Mouse (Mus musculus): ENCODE results near the gene Setd3.
A peak's percentile ranks its signal among the peaks of the same experiment; 100 is the strongest.
"Not testable (repeated sequence)": the region's sequence is repeated elsewhere in the genome, so short reads cannot be mapped to it uniquely, and the experiment has no call there.

The Setd3 gene

DNA sequence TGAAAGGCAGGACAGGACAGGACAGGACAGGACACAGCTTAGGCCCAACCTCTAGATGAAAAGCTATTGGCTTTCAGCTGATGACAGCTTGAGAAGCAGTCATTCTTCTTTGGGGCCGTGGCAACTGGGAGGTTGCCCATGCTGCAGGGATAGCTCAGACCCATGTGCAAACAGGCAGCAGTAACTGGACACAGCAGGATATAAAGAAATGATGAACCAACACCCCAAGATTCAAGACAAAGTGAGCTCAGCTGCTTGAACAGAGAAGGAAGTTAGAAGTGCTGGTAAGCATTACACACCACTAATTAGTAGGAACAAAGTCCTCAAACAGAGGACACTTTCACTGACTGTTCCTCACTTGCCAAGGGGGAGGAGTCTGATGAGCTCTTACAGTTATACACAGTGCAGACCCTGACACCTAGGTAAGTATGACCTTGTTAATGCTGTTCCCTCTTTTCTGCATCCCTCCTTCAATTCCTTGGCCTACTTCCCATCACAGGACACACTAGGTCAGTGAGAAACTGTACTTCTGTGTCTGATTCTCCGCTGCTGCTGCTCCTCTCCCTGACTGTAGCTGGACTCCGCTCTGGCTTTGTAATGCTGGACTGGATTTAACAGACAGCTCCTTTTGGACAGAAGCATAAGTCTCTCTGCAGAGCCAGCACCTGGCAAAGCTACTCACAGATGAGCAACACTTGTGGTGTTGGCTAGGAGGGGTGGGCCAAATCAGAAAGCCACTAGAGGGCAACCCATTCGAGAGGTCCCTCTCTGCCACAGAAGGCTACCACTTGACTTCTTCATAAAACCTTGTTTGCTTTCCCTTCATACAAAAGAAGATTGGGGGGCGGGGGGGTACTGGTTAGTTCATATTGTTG, 35.3 kb downstream of the Setd3 start:
- DNase-seq (ENCODE audit: low spot score): no peak

DNA sequence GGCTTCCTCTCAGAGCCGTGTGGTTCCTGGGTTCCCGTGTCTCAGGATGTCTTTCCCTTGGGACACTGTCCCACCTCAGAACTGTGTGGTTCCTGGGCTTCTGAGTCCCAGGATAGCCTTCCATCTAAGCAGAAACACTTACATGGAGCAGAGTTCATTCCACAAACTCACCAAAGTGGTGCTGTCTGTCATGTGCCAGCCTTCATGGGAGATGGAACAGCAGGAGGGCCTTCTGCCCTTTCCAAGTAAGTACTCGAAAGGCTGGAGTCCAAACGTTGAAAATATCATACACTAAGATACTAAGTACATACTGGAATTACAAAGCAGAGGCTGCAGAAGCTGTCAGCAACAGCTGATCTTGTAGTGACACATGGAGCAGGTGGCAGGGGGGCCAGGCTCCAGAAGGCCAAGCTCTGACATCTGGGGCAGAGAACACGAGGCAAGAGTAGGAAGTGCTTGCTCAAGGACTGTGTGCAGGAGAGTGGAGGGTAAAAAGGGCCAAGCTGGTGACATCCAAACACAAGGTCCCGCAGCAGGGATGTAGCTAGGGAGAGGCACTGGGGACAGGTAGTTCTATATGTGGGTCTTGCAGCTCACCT, 43.4 kb downstream of the Setd3 start:
- no peak for DNase-seq (ENCODE audit: low spot score)

DNA sequence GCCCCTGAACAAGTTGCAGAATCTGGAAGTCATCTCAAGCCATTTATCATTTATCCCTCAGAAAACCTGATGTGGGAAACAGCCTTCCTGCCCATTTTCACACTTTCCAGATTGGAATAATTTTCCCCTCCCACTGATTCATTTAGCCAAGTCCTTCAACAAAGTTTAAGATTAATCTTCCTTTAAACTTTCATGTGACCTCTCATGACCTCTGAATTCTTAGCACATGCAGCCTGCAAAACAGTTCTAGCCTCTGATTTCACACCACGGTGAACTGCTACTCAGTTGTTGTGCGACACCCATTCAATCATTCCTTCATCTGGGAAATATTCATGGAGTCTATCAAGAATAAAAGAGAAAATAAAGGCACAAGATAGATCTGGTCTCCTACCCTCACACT, 45.9 kb downstream of the Setd3 start:
- no peak for DNase-seq (ENCODE audit: low spot score)

DNA sequence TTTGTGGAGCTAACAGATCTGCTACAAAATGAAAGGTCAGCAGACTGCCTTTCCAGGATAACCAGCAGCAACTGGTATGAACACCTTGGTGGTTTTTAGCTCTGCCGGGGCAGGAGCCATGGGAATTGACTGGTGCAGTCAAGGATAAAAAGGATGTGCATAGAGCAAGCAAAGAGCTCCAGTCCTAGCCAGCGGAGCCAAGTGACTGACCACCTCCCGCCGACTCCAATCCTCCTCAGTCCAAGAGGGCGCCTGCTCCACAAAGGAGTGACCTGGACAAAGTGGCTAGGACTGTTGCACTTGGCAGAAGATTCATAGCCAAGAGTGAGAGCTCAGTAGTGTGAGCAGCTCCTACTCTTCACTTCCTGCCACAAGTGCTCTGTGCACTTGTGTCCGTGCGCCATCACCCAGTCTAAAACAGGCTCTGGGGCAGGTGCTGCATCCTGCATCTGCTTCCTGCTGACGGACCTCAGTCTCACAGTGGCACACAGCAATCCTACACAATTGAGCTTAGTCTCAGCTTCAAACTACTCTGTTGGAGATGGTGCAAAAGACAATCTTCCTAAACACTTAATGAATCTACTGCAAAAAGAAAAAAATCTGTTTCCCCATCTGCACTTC, 46.6 kb downstream of the Setd3 start:
- DNase-seq (ENCODE audit: low spot score): no peak

DNA sequence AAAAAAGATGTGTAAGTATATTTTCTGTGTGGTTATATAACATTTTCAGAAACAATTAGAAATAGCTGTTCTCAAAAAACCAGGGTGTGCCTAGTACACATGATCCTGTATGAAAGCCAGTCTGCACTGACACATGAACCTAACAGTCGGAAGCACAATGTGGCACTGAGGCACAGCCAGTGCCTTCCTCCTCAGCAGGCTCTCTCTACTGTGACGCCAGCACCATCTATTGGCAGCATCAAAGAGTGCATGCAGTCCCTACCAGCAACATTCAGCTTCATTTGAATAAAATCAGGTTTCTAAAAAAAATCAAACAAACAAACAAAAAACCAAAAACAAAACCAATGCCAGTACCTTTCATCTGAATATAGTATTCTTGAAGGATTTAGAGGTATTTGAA, 57.8 kb downstream of the Setd3 start:
- DNase-seq (ENCODE audit: low spot score): no peak

DNA sequence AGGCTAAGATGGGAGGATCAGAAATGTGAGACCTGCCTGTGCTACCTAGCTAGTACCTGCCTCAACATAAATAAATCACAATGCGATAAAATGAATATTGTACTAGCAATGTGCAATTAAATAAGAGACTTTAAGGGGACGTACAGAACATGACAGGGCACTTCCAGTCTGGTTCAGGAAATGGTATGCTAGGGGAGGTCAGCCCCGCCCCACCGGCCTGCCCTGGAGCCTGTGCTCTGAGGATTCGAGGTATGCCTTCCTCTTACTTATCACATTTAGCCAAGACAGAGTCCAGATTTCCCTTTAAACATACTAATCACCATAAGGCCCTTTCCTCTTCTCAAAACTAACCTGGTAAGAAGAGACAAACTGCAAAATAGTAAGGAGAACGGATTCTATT, 58.7 kb downstream of the Setd3 start:
- no peak for DNase-seq (ENCODE audit: low spot score)

DNA sequence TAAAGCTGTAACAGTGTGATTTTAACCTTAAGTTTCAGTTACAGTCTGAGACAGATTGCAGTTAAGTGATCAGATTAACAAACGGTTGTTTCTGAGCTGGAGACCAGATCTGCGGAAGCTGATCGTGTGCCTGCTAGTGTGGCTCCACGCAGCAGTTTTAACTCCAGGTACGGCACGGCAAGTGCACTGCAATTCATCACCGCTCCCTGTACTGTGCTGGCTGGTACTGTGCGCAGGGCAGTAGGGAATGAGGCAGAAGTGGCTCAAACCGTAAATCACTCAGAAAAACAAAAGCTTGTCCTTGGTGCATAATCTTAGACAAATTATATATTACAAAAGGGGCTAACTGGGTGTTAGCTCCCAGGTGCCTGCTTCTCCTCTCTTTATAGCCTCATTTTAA, 59.2 kb downstream of the Setd3 start:
- DNase-seq (ENCODE audit: low spot score): no peak

DNA sequence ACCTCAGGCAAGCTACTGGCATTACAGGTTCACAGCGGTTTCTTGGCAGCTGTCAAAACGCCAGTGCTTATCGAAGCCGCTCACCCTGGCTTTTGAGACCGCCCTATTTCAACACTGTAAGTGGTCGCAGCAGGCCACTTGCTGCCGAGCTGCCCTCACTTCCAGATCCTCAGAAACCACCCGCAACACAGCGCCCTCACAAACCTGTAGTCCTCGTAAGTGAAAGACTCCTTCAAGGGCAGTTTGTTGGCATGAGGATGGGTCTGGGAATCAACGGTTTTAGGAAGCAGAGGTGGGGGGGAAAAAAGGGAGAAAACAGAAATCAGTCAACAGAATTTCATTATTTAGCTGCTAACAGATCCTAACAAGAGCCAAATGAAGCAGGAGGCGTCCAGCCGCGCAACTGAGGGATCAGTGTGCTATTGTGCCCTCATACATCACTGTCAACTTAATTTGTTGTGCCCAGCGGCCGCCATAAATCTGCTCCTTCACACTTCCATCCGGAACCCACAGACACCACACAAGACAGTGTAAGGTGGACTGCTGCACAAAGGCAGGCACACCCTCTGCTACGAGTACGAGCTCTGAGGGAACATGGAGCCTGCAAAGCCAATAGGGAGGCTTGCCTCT, 60.1 kb downstream of the Setd3 start:
- no peak for DNase-seq (ENCODE audit: low spot score)

DNA sequence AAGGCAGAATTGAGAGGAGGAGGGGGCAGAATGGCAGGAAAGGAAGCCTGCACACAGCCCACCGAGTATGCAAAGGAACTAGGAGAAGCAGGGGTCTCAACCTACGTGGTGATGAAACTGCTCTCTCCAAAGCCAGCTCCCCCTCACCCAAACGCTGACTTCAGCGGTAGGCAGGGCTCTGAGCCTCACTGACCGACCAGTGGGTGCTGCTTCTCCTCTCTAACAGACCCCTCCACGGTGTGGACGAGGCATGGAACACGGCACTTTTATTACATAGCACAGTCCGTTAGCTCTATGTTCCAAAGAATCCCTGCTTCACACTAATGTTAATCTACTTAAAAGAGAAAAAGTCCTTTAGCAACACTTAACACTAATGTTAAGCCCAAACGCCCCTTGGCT, 60.6 kb downstream of the Setd3 start:
- DNase-seq (ENCODE audit: low spot score): no peak

DNA sequence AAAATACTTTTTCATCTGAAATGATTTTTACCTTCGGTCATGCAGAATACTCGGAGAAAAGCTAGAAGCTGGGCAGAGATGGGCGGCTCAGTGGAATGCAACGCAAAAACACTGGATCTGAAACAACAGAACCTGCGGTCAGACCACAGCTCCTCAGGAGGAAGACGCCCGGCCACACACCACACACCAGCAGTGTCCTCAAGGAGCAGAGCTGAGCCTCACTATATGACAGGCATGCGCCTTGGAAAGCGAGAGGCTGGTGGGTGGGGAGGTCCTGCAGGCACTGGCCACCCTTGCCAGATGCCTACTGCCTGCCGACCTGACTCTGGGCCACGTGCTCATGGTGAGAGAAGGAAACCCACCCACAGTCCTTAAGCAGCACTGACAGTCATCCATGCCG, 67.9 kb downstream of the Setd3 start:
- no peak for DNase-seq (ENCODE audit: low spot score)

DNA sequence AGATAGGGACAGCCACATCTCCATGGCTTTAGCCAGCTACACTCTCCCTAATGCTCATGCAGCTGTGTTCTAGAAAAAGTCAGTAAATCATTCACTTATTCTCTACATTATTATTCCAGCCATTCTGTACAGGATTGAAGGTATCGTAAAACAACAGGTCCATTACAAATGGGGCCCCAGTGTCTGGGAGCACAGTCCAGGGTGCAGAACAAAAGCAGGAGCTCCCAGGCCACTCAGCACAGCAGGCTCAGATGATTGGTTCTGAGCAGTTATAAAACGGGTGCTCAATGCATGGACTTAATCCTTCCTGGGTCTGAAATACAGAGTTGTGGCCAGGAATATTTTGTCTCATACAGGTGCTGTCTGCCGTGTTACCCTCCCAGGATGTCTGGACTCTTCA, 68.4 kb downstream of the Setd3 start:
- DNase-seq (ENCODE audit: low spot score): no peak

DNA sequence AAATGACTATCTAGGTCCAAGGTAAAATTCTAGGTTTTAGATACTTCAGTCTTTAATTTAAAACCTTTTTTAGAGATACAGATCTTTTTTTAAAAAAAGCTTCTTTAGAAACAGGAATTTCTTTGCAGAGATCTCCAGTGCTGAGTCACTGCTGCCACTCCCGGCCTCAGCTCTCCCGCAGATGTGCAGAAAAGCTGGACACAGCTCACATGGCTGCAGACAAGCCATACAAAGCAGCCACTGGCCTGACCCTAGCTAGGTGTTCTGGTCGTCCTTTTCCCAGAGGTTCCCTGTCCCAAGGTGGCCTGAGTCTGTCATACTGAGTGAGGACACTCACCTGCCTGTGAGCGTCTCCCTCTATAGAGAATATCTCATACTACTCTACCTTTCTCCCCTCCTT, 69.4 kb downstream of the Setd3 start:
- no peak for DNase-seq (ENCODE audit: low spot score)

DNA sequence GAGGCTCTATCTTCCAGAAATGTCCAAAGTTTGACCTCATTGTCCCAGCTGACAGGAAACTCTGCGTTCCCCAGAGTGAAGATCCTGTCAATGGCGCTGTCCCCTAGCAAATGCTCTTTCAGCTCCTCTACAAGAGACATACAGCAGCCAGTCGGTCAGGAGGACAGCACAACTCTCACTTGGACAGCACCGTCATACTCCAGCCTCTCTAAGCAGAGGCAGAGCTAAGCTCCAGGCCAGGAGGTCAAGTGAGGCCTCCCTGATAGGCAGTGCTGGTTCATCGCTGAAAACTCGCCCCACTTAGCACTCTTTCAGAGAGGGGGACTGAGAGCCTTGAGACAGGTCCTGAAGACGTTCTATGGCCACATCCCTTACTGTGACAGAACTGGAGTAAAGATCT, 70.5 kb downstream of the Setd3 start:
- DNase-seq (ENCODE audit: low spot score): not testable (repeated sequence)

DNA sequence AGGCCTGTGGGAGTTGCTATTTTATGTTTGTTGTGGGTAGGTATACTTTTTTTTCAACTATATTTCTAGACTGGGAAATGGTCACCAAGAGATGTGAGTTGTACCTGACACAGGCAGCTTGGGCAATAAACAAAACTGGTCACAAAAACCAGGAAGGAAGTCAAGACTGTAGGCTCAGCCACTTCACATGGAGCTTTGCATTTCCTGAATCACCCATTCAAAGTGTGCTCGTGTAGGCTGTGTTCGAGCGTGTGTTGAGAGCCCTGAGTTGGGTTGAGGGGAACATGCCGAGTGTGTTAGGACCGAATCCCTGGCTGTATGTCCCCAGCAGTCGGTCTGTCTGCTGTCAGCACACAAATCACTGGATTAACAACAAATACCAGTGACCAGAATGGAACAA, 75.8 kb downstream of the Setd3 start:
- no peak for DNase-seq (ENCODE audit: low spot score)

DNA sequence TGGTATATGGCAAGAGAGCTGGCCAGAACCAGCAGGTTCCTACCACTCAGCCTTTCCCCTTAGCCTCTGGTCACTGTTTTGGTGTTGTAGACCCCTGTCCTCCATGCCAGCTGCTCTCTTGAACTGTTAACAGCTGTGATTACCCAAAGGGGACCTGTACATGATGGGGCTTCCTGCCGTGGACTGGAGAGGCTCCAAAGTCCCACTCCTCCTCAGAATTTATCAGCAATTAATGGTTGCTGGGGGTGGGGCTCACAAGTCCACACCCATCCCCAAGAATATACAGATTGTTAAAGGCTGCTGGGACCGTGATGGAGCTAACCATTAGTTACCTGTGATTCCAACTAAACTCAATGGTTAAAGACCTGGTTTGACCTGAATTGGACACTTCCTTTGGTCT, 77.0 kb downstream of the Setd3 start:
- no peak for DNase-seq (ENCODE audit: low spot score)

DNA sequence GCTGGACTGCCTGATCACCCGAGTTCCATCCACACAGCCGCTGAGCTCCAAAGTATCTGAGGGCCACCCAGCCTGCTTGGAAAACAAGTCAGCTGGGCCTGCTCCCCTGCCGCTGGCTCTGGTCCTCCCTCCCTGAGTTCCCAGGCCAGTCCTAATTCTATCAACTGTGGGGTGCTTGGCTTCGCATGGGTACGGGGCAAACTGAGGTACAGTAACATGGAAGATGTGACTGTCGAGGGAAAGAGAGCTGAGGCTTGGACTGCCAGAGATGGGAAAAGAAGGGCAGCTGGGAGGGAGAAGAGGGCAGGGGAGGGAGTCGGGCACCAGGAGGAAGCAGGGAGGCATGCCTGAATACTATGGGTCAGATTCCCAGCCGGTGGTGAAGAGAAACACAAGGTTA, 78.9 kb downstream of the Setd3 start:
- no peak for DNase-seq (ENCODE audit: low spot score)

DNA sequence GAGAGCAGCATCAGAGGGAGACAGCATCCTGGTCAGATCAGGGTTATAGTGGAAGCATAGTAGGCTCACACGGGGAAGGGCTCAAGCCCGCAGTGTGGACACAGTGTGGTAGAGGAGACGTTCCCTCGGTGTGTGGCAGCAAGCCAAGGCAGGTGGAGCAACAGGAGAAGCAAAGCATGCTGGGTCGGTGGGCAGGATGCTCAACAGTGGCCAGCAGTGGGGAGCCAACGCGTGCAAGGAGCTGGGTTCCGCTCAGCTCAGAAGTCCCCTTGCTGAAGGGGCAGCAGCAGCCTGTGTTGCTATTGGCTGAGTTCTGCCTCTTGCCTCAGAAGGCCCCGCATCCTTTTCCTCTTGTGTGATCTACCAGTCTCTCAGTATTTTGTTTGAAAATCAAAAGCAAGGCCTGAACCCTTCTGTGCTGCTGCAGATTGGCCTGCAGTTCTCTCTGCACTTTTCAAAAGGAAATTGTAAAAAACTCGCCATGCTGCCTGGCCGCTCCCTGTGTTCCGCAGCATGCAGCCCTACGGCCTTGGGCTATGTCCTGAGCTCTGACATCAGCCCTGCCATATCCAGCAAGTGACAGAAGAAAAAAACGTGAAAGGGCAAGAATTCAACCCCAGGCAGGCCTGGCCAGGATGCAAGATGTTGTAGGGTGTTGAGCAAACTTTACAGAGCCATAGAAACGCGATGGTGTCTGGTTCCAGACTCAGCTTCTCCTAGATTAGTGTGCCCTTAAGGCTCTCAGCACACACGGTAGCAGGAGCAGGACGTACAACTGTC, 80.7 kb downstream of the Setd3 start:
- DNase-seq (ENCODE audit: low spot score): no peak

DNA sequence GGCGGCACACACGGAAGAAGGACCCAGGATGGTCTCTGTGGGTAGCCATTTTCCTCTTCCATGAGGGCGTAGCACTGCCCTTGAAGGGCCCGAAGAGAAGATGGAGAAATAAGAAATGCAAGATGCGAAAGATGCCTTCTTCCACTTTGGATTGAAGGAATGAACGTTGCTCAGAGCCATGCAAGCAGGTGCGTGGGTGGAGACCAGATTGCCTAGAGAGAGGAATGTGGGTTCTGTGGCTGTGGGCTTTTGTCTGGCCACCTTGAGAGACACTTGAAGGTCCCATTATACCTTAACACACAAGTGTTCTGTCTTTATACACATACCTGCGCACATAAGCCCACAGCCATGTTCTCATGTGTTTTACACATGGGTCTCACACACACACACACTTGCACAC, 81.5 kb downstream of the Setd3 start:
- DNase-seq (ENCODE audit: low spot score): no peak

DNA sequence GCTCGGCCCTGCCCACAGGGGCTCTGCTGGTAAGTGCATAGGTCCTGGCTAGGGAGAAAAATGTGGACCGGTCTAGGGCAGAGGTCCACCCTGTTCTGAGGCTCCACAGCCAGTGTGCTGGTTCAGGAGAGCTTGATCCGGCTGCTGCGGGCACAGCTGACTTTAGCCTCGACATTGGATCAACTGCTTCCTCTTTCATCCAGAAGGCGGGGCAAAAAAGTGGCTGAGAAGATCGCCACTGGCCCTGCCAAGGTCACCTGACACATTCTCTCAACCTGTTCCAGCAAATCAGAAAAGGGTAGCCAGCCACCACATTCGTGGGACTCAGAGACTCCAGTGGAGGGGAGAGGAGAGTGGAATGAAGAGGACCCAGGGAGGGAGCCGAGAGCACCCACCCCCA, 90.9 kb downstream of the Setd3 start:
- no peak for DNase-seq (ENCODE audit: low spot score)

DNA sequence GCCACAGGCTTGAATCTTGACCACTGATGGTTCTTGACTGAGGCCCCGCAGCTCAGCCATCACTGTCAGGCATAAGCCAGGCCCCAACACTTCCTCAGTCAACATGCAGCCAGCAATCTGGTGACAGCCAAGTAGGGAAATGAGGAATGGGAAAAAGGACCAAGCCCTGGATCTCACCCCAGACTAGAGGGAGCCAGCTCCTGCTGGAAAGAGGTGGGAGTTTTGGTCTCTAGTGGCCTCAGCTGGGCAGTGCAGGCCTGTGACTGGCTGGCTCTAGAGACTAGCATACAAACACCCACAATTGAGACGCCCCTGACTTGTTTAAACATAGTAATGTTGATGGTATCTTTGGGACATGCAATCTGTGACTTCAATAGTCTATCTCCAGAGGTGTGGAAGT, 91.6 kb downstream of the Setd3 start:
- no peak for DNase-seq (ENCODE audit: low spot score)

DNA sequence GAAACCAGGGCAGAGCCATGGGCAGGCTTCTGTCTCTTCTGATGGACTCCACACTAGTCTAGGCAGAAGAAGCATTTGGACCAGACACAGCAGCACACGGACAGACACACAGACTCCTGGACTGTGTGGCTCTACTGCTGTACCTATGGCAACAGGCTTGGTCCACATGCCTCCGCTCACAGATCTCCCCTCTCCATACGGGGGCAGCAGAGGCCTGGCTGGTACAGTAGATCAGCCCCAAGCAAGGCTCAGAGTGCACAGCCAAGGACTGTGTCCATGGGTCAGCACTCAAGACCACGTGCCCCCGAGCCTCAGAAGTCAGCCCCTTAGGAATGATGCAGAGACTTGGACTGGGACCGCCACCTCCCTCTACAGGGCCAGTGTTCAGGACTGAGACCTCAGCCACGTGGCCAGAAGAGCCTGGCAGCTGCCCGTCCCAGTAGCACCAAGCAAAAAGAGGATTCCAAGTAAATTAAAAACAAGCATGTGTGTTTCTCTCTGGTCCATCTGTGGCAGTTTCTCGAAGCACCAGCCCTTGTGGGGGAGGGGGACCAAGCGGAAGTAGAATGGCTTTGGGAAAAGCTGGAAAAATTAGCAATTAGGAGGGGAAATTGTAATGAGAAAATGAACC, 100.9 kb downstream of the Setd3 start:
- peak; percentile 8 for DNase-seq (ENCODE audit: low spot score)

DNA sequence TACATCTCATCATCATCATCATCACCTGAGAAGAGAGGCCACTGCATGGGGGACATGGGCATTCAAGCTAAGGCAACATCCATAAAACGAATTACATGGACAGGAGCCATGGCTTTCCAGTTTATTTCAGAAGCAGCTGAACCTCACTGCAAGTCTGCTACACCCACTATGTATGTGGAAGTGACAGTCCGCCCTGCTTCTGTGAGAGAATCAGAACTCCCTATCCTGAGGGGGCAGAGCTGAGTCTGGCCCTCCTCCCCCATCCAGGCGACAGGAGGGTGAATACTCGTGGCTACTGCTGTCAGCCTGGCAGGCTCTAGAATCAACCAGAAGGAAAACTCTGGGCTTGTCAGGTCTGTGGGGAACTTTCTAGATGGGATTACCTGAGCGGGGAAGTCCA, 106.2 kb downstream of the Setd3 start:
- DNase-seq (ENCODE audit: low spot score): no peak
